Mouse (Mus musculus): ENCODE results near the gene Coro7. TPM values are rescaled to one million over a fixed set of nuclear protein-coding genes. Genes with fewer than 3 reads are reported as not detected.

Coro7 gene
- polyA plus RNA-seq, 1 experiment from 2014 or later = 19.1 TPM

- whole genome bisulfite sequencing = 23% methylated on average over 9 of the region's 9 CpGs
- Histone ChIP-seq H3K9me3 (peaks cover under 1% of the 10 kb centered on the region; the same call in 1 of the 2 replicates), H3K36me3 (replicated peaks) (peaks cover 25% of the 10 kb centered on the region), H3K4me3 (peak overlapping the region; percentile 75), H3K4me1 (peaks cover 26% of the 10 kb centered on the region), H3K27ac (peak overlapping the region; percentile 93), H3K27me3 (ENCODE audit: poor library complexity, severe bottlenecking) (no peaks in the 10 kb centered on the region)
- DNase-seq (ENCODE audit: extremely low spot score, low spot score) = no peak
Measured at GRCm38 (mm10) chr16:4624074-4624473, 55.5 kb downstream of the Coro7 start.

DNA sequence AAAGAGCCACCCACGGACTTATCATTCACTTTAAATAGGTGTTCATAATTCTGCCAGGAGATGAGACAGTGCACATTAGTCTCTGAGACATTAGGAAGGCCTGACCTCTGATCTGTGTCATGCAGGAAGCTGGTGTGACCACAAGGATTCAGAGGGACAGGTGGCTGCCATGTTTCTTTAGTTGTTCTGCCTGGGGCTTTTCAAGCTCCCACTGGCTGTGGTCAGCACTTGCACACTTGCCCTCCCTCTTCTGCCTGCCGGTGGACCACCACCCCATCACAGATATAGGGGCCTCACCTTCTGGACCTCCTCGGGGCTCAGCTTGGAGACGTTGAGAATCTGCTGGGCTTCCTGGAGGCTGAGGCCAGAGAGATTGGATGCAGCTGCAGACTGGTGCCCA, 62.7 kb downstream of the Coro7 start:
- Histone ChIP-seq H3K27ac (no peak overlapping the region), H3K9me3 (peaks cover 4% of the 10 kb centered on the region; the same call in 1 of the 2 replicates), H3K4me1 (0 out of 2 replicates have a peak, but pooled peaks cover 2% of the 10 kb centered on the region), H3K27me3 (ENCODE audit: poor library complexity, severe bottlenecking) (no peaks in the 10 kb centered on the region), H3K4me3 (no peak overlapping the region), H3K36me3 (replicated peaks) (peaks cover 90% of the 10 kb centered on the region)
- no peak for DNase-seq (ENCODE audit: extremely low spot score, low spot score)
- WGBS = 85% methylated on average over 4 of the region's 4 CpGs

GRCm38 (mm10) chr16:4615297-4615696, 64.3 kb downstream of the Coro7 start:
- WGBS = 92% methylated on average over 1 of the region's 1 CpGs
- peaks cover 99% of the 10 kb centered on the region for H3K36me3 ChIP-seq (replicated peaks)
- H3K4me3 ChIP-seq = no peak overlapping the region
- no peak overlapping the region for H3K27ac ChIP-seq
- H3K4me1 ChIP-seq = no peaks in the 10 kb centered on the region
- H3K27me3 ChIP-seq (ENCODE audit: poor library complexity, severe bottlenecking) = no peaks in the 10 kb centered on the region
- H3K9me3 ChIP-seq = peaks cover 4% of the 10 kb centered on the region; the same call in 1 of the 2 replicates
- DNase-seq (ENCODE audit: extremely low spot score, low spot score) = no peak

GRCm38 (mm10) chr16:4614639-4615038, 64.9 kb downstream of the Coro7 start:
- DNase-seq (ENCODE audit: extremely low spot score, low spot score) = no peak
- H3K9me3 ChIP-seq = peaks cover 4% of the 10 kb centered on the region; the same call in 1 of the 2 replicates
- 93% methylated on average over 3 of the region's 3 CpGs for WGBS
- no peak overlapping the region for H3K27ac ChIP-seq
- peaks cover 99% of the 10 kb centered on the region for H3K36me3 ChIP-seq (replicated peaks)
- H3K4me3 ChIP-seq = no peak overlapping the region
- no peaks in the 10 kb centered on the region for H3K27me3 ChIP-seq (ENCODE audit: poor library complexity, severe bottlenecking)
- no peaks in the 10 kb centered on the region for H3K4me1 ChIP-seq

GRCm38 (mm10) chr16:4613736-4614135, 65.8 kb downstream of the Coro7 start:
- Histone ChIP-seq H3K36me3 (replicated peaks) (peaks cover 99% of the 10 kb centered on the region), H3K4me1 (no peaks in the 10 kb centered on the region), H3K4me3 (no peak overlapping the region), H3K27me3 (ENCODE audit: poor library complexity, severe bottlenecking) (no peaks in the 10 kb centered on the region), H3K27ac (no peak overlapping the region), H3K9me3 (no peaks in the 10 kb centered on the region; the same call in 1 of the 2 replicates)
- no peak for DNase-seq (ENCODE audit: extremely low spot score, low spot score)
- 93% methylated on average over 9 of the region's 9 CpGs for WGBS

DNA sequence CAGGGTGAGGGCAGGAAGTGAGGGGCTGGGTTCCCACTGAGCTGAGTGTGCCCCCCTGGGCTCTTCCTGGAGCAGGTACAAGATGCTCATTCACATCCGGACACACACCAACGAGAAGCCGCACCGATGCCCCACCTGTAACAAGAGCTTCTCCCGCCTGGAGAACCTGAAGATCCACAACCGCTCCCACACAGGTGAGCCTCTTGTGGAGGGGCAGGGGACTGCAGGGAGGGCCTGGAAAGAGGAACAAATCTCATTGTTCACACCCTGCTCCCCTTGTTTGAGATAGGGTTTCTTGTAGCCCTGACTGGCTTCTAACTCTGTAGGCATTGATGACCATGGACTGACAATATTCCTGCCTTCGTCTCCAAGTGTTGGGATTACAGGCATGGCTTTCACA, 67.9 kb downstream of the Coro7 start:
- no peak for DNase-seq (ENCODE audit: extremely low spot score, low spot score)
- Histone ChIP-seq H3K4me1 (peaks cover 11% of the 10 kb centered on the region), H3K27ac (no peak overlapping the region), H3K27me3 (ENCODE audit: poor library complexity, severe bottlenecking) (no peaks in the 10 kb centered on the region), H3K36me3 (replicated peaks) (peaks cover 85% of the 10 kb centered on the region), H3K9me3 (no peaks in the 10 kb centered on the region), H3K4me3 (no peak overlapping the region)
- WGBS = 97% methylated on average over 7 of the region's 7 CpGs

- H3K36me3 ChIP-seq (replicated peaks) = peaks cover 80% of the 10 kb centered on the region
- no peak overlapping the region for H3K27ac ChIP-seq
- H3K4me3 ChIP-seq = no peak overlapping the region
- no peaks in the 10 kb centered on the region for H3K27me3 ChIP-seq (ENCODE audit: poor library complexity, severe bottlenecking)
- 91% methylated on average over 5 of the region's 5 CpGs for WGBS
- peaks cover 16% of the 10 kb centered on the region for H3K4me1 ChIP-seq
- H3K9me3 ChIP-seq = no peaks in the 10 kb centered on the region
- DNase-seq (ENCODE audit: extremely low spot score, low spot score) = no peak
Measured at GRCm38 (mm10) chr16:4611193-4611592, 68.4 kb downstream of the Coro7 start.

- WGBS = 88% methylated on average over 19 of the region's 19 CpGs
- H3K4me1 ChIP-seq = peaks cover 42% of the 10 kb centered on the region
- H3K9me3 ChIP-seq = no peaks in the 10 kb centered on the region
- DNase-seq (ENCODE audit: extremely low spot score, low spot score) = no peak
- H3K27ac ChIP-seq = no peak overlapping the region
- H3K4me3 ChIP-seq = no peak overlapping the region
- H3K36me3 ChIP-seq (replicated peaks) = peaks cover 54% of the 10 kb centered on the region
- H3K27me3 ChIP-seq (ENCODE audit: poor library complexity, severe bottlenecking) = no peaks in the 10 kb centered on the region
Measured at GRCm38 (mm10) chr16:4608532-4609059, 71.0 kb downstream of the Coro7 start.

- Histone ChIP-seq H3K27me3 (ENCODE audit: poor library complexity, severe bottlenecking) (no peaks in the 10 kb centered on the region), H3K36me3 (replicated peaks) (peaks cover 48% of the 10 kb centered on the region), H3K4me1 (peaks cover 48% of the 10 kb centered on the region), H3K9me3 (no peaks in the 10 kb centered on the region), H3K4me3 (no peak overlapping the region), H3K27ac (no peak overlapping the region)
- peak; percentile 75 for DNase-seq (ENCODE audit: extremely low spot score, low spot score)
- WGBS = 59% methylated on average over 9 of the region's 9 CpGs
Measured at GRCm38 (mm10) chr16:4607818-4608531, 71.6 kb downstream of the Coro7 start.

- Histone ChIP-seq H3K4me1 (peaks cover 62% of the 10 kb centered on the region), H3K36me3 (replicated peaks) (peaks cover 34% of the 10 kb centered on the region), H3K4me3 (0 out of 2 replicates have a peak overlapping the region, but pooled peaks have one; percentile 13), H3K27me3 (ENCODE audit: poor library complexity, severe bottlenecking) (no peaks in the 10 kb centered on the region), H3K27ac (peak overlapping the region; percentile 78), H3K9me3 (no peaks in the 10 kb centered on the region)
- no peak for DNase-seq (ENCODE audit: extremely low spot score, low spot score)
- 45% methylated on average over 5 of the region's 5 CpGs for WGBS
Measured at GRCm38 (mm10) chr16:4606431-4607084, 73.0 kb downstream of the Coro7 start.

- Histone ChIP-seq H3K4me1 (peaks cover 72% of the 10 kb centered on the region), H3K27me3 (ENCODE audit: poor library complexity, severe bottlenecking) (no peaks in the 10 kb centered on the region), H3K27ac (peak overlapping the region; percentile 78), H3K4me3 (peak overlapping the region; percentile 24; the same call in 1 of the 2 replicates), H3K36me3 (replicated peaks) (peaks cover 27% of the 10 kb centered on the region), H3K9me3 (no peaks in the 10 kb centered on the region)
- 45% methylated on average over 13 of the region's 13 CpGs for WGBS
- no peak for DNase-seq (ENCODE audit: extremely low spot score, low spot score)
Measured at GRCm38 (mm10) chr16:4605514-4606131, 74.0 kb downstream of the Coro7 start.

GRCm38 (mm10) chr16:4604293-4604837, 75.2 kb downstream of the Coro7 start:
- Histone ChIP-seq H3K27me3 (ENCODE audit: poor library complexity, severe bottlenecking) (no peaks in the 10 kb centered on the region), H3K9me3 (no peaks in the 10 kb centered on the region), H3K4me3 (no peak overlapping the region), H3K36me3 (replicated peaks) (peaks cover 14% of the 10 kb centered on the region), H3K4me1 (peaks cover 84% of the 10 kb centered on the region), H3K27ac (peak overlapping the region; percentile 78)
- DNase-seq (ENCODE audit: extremely low spot score, low spot score) = no peak
- WGBS = 75% methylated on average over 11 of the region's 11 CpGs

Data from forebrain, embryonic 10.5 days (tissue).